Mouse (Mus musculus): ENCODE results near the gene Pde11a. TPM values are rescaled to one million over a fixed set of nuclear protein-coding genes. Genes with fewer than 3 reads are reported as not detected.

The Pde11a gene
- polyA plus RNA-seq, 1 experiment: 1.6 TPM

DNA sequence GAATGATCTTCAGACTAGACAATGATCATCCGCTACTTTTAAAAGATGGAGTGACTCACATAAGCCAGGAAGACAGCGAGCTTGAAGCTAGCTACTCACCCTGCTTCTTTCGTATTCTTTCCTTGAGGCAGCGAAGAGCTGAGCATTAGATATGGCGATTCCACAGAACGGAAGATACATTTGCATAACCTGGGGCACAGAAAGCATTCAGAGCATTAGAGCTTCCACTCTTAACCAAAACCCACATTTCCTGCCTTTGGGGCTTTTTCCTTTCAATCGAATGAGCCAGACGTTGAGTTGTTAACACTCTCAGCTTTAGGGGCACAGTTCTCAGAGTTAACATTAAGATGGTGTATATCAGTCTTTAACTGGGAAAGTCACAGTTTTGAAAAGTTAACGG is 123.4 kb downstream of the Pde11a start:
- DNase-seq (ENCODE audit: extremely low spot score in 1 of 2, low spot score in 1 of 2): no peak

DNA sequence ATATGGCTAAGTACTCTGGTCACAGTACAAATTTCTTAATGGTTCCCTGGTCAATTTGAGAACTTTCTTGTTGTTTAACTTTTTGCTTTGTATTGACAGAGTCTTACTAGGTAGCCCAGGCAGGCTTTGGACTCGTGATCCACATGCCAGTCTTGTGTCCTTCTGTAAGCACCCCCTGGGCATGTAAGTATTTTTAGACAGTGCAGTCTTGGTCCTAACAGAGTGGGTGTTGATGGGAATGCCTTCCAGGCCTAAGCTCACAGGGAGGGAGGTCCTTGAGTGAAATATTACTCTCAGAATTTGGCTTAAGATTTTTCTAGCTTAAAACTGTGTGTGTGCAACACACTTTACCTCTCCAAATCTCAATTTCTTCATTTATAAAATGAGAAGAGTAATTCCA is 153.4 kb downstream of the Pde11a start:
- DNase-seq (ENCODE audit: extremely low spot score in 1 of 2, low spot score in 1 of 2): no peak

DNA sequence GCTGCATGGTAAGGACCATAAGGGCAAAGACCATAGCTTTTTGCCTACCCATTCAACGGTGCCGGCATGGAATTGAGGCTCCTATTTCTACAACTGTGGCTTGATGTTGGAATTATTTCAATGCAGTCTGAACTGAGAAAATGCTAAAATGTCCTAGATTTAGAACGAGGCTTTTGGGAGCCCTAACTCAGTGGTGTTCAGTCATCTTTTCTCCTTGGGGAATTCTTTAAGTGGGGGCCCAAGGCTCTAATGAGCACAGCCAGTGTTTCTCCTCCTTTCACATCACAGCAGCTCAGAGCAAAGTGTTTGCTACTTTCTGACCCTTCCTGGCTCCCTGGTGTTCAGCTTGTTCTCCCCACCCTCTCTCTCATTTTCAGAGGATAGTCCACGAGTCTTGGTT is 175.8 kb downstream of the Pde11a start:
- peak in 1 of 2 experiments; percentile 8 for DNase-seq (ENCODE audit: extremely low spot score in 1 of 2, low spot score in 1 of 2)

DNA sequence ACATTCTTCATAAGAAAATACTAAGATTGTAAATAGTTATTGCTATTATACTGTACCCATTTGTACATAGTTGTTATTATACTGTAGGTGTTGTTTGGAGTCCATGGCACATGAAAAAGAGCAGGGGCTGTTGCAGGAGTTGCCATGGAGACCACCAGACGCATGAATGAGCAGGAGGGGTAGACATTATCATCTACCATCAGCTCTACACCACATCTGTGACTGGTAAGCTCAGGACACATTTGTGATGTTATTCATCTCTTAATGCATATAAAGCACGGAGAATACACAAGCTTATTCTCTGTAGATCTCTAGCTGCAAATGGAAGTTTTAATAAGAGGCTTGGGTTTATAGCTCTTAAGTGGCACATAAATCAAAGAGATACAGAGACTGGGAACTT is 179.6 kb downstream of the Pde11a start:
- no peak for DNase-seq (ENCODE audit: extremely low spot score in 1 of 2, low spot score in 1 of 2)

DNA sequence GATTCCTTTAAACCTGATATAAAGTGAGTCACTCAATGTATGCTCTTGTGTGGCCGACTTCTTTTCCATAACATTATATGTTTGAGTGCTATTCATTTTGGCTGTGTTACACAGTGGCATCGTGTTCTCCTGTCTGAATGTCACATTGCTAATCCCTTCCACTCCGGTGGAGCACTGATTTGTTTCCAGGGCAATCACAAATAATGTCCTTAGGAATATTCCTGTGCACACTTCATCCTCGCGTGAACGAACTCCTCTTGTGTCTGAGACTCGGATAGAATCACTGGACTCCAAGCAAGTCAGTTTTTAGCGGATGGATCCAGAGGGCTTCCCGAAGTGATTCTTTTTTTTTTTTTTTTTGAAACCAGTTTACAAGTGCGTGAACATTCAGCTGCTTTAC is 197.4 kb downstream of the Pde11a start:
- no peak for DNase-seq (ENCODE audit: extremely low spot score in 1 of 2, low spot score in 1 of 2)

DNA sequence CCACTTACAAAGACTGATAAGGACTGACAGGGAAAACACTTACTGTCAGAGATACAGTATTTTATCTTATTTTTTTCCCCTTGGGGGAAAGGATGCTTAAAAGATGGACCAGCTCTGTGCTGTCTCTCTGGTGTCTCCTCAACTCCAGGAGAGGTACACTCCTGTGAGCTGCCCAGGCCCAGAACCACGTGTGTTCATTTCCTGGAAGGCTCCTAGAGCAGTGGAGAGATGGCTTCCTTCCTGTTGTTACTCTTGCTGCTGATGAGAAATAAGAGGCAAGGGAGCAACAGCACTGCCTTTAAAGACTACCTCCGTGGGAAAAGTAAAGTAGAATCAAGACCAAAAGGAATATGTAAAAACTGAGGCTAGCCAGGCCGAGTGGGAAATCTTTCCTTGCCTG is 205.6 kb downstream of the Pde11a start:
- no peak for DNase-seq (ENCODE audit: extremely low spot score in 1 of 2, low spot score in 1 of 2)

DNA sequence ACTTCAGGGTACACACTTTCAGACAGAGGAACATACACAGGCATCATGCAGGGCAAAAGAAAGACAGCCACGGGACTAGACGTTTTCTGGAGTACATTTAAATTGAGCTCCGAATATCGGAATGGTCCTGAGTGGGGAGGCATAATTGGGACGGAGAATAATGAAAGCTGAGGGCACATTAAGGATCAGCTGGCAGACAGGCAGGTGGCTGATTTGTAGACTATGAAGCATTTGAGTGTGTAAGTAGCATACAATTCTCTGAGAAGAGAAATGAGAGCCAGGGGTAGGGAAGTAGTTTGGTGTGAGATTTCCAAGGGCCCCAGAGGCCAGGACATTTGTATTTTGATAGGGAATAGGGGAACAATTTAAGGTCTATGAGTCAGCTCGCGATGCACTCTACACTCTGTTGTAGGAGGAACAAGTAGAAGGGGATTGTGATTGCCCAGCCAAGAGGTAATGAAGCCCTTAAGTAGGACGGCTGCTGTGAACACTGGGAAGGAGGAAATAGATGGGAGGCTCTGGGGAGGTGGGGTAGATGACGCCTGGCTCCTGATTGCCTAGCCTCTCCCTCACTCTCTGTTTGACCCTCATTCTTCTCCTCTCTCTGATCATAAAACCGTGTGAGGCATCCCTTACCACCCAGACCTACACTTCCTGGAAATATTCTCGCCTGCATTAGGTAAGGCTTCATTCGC is 208.5 kb downstream of the Pde11a start:
- DNase-seq (ENCODE audit: extremely low spot score in 1 of 2, low spot score in 1 of 2): no peak

DNA sequence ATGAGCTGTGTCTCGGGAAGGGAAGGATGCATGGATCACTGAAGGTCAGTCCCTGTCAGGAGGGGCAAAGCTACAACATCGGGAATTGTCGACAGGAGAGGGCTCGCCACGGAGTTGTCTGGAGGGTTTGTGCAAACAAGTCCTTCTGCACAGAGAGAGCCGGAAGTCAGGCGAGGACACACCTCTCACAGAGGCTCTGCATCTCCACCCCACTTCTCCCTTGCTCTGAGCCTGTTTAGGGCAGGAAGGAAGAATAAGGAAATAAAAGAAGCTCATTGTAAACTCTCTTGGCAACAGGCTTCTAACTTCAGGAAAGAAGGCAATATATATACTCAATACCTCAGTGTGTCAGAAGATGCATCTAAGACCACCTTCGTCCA is 209.5 kb downstream of the Pde11a start:
- DNase-seq (ENCODE audit: extremely low spot score in 1 of 2, low spot score in 1 of 2): no peak

DNA sequence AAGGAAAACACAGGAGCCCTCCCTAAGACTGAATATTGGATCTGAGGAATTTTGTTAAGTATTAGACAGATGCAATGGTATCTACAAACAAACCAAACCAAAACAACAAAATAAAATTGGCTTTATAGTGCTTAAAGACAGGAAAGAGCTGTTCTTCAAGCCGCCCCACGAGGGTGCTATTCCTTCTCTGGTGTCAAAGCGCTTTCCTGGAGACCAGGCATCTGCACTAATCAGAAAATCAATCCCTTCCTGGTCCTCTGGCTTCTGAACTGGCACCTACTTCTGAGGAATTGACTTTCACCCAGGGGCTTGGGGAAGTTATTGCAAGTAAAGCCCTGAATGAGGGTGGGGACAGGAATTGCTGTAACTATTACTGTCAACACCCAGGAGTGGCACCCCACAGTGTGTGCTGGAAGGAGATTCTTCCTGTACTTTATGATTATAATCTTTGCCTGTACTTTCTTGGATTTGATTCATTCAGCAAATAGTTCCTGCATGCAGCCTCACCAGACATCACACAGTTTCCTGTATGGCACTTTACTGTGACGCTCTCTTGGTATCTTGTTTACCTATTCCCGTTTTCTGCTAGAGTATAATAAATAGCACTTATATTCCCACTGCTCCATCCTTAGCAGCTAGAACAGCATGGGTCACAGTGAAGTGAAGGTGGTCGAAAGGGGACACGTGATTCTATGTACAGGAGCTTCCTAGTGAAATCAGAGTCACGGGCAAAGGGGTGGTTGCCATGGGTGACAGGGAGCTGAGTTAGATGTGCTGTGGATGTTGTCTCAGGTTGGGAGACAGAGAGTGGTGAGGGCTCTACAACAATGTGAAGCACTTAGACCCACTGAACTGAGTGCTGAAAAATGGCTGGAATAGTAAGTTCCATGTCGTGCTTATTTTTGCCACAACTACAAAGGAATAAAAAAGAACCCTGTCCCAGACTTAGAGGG is 210.2 kb downstream of the Pde11a start:
- DNase-seq (ENCODE audit: extremely low spot score in 1 of 2, low spot score in 1 of 2): peak in 1 of 2 experiments; percentile 25

DNA sequence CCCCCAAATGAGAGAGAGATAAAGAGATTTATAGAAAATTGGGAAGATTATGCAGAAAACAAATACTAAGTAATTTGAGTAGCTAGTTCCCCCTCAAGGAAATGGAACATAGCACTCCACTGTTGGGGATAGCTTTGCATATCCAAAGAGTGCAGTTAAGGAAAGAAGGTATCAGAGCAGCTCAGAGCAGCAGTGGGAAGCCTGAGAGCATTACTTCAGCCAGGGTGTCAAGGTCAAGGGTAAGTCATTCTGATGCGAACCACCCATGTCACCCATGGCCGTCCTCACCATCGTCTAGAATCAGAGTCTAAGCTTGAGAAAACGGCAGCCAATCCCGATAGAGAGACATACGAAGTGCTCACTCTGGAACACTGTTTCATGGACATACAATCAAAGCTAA is 211.9 kb downstream of the Pde11a start:
- no peak for DNase-seq (ENCODE audit: extremely low spot score in 1 of 2, low spot score in 1 of 2)

DNA sequence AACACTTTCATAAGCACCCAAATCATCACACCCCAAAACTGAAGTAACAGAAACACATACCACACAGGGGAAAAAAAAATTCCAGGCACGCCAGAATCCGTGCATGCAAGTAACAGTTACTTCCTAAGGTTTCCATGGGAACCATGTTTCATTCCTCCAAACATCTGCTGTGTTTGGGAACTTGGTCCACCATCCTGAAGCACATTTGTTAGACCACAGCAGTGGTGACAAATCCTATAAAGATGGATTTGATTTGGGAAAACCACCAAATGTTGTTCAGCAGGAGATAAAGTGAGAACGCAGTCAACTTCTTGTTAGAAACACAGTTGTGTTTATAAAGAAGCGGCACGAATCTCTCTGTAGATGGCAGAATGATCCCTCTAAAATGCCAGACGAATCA is 213.8 kb downstream of the Pde11a start:
- DNase-seq (ENCODE audit: extremely low spot score in 1 of 2, low spot score in 1 of 2): peak; percentile 29 to 65

DNA sequence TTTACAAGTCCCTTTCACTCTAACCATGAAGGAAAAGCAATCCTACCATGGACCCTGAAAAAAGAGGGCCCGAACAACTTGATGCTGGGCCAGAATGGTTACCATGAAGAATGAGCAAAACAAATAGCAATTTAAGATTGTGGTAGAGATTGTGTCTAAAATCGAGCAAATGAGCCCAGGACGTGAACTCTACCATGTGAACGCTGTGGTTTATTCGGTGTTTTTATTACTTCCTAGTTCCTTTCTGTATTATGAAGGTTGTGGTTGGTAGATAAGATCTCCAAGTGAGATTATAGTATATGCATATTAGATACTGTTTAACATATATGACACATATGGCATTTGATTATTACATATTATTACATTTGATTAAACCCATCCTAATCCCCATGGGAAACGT is 216.4 kb downstream of the Pde11a start:
- no peak for DNase-seq (ENCODE audit: extremely low spot score in 1 of 2, low spot score in 1 of 2)

DNA sequence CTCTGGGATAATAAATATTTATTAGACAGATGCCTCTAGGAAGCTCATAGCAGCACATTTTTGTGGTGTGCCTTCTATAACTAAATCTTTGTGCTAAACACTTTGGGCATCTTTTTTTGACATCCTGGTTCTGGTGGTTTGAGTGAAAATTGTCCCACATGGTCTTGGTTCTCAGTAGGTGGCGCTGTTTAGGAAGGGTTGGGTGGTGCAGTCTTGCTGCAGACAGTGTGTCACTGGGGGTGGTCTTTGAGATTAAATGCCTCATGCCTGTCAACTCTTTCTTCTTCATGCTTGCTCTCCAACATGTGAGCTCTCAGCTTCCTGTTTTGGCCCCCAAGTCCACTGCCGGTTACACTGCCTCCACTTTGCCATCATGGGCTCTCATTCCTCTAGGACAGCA is 218.7 kb downstream of the Pde11a start:
- no peak for DNase-seq (ENCODE audit: extremely low spot score in 1 of 2, low spot score in 1 of 2)

DNA sequence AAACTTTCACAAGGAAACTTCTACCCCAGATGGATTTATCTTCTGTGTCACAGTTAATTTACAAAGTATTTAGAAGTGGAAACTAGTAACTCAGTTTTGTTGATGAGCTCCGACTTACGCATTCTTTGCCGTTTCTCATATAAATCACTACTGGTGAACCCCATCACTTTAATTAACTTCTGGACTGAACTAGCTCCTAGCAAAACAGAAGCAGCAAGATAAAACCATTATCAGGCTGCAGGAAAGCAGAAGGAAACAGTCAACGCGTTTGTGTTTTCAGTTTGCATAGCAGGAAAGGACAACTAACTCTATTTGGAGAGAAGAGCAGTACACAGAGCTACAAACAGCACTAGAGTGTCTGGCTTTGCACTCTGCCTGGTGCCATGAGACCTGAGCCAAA is 220.1 kb downstream of the Pde11a start:
- DNase-seq (ENCODE audit: extremely low spot score in 1 of 2, low spot score in 1 of 2): no peak

DNA sequence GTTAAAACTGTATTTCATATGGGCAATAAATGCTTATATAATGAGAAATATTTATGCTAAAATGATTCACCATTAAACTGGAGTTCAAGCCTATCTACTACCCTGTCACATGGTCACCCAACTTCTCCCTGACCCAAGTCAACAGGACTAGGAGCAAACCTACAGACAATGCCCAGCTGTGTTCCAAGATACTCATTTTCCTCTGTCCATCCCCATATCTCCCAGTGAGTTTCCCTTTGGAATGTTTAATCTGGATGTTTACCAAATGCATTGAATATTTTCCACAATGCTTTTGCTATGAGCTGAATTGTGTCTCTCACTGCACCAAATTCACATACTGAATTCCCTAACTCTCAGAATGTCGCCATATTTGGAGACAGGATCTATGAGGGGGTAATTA is 221.4 kb downstream of the Pde11a start:
- no peak for DNase-seq (ENCODE audit: extremely low spot score in 1 of 2, low spot score in 1 of 2)

DNA sequence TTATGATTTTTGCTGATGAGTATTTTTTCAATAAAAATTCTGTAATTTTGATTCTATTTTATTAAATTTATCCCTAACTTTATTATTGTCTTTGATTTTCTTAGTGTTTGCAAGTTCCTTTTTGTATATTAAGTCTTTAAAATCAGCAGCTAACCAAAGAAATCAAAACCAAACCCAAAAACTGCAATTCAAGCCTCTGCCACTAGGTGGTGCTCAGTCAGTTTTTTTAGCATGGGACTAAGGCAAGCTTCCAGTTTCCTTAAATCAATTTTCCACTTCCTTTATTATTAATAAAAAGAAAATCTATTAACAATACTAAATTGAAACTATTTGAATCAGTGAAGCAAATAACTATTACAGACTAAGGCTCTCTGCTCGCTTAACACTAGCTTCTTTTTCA is 222.9 kb downstream of the Pde11a start:
- DNase-seq (ENCODE audit: extremely low spot score in 1 of 2, low spot score in 1 of 2): peak in 1 of 2 experiments; percentile 85

DNA sequence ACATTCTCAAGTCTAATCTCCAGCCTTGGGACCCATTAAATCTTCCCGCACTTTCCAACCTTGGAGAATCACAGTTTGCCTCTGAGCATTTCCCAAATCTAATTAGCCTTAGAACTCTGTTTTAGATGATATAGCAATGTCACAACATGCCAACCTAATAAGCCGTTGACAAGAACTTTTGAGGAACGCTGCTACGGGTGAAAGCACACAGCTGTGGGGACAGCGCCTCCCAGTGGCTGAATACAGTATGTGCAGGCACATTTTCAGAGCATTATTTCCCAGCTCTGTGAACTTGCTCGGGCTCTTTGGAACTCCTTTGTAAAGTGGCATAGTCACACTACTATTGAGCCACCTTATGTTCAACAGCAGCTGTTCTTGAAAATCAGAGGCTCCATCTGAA is 223.8 kb downstream of the Pde11a start:
- peak in 1 of 2 experiments; percentile 46 for DNase-seq (ENCODE audit: extremely low spot score in 1 of 2, low spot score in 1 of 2)

DNA sequence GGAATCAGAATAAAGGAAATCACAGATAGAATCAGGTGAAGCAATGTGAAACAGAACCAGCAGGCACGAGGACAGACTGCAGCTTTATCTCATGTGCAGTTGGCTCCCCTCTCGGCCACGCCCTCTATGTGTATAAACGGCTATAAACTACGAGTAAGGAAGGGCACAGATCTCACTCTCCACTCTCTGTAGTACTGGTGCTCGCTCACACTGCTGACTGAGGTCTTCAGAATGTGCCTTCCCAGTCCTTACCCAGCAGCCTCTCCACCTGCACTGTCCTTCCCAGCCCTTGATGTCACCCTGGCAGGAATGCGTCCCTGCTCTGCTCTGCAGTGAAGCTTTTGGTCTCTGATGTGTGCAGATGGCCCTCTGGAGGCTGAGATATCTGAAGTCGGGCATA is 228.9 kb downstream of the Pde11a start:
- DNase-seq (ENCODE audit: extremely low spot score in 1 of 2, low spot score in 1 of 2): no peak

DNA sequence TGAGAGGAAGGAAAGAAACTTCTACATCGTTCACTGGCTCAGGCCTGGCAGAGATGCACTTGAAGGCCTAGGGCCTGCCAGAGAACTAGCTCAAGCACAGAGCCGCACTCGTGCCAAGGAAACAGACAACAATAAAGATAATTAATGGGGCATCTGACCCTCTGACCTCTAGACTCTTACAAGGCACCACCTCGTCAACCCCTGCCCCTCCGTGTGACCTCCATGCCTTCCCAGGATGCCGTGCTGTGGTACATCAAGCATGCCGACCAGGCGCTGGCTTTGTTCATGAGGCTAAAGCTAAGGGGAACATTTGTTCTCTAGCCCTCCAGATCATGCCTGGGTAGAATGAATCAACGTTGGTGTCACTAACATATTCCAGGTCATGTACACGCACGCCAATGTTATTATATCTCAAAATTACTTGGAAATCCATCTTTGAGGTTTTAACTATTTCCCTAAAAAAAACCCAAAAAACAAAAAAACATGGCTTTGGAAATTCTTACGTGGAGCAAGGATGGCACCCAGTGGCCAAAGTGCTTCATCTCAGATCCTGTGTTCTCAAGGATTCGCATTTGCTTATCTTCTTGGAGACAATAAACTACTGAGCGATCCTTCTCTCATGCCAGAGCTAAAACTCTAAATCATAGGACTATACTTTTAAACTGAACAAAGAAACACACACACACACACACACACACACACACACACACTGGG is 236.5 kb downstream of the Pde11a start:
- DNase-seq (ENCODE audit: extremely low spot score in 1 of 2, low spot score in 1 of 2): peak in 1 of 2 experiments; percentile 41

DNA sequence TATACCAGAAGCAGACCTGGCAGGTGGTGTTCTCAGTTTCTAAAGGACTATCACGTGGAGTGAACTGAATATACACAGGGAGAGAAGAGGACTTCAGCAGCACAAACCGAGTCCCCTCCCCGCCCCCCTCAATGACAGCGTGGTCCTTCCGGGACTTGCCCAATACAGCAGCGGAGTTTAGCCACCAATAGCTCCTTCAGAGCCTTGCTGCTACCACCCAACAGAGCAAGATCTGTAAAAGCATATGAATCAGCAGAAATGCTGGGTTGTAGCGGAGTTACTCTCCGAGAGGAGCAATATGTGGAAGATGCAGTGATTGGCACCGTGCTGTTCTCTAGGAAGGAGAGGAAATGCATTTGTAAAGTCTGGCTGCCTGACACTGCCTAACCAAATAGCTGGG is 238.0 kb downstream of the Pde11a start:
- DNase-seq (ENCODE audit: extremely low spot score in 1 of 2, low spot score in 1 of 2): no peak

DNA sequence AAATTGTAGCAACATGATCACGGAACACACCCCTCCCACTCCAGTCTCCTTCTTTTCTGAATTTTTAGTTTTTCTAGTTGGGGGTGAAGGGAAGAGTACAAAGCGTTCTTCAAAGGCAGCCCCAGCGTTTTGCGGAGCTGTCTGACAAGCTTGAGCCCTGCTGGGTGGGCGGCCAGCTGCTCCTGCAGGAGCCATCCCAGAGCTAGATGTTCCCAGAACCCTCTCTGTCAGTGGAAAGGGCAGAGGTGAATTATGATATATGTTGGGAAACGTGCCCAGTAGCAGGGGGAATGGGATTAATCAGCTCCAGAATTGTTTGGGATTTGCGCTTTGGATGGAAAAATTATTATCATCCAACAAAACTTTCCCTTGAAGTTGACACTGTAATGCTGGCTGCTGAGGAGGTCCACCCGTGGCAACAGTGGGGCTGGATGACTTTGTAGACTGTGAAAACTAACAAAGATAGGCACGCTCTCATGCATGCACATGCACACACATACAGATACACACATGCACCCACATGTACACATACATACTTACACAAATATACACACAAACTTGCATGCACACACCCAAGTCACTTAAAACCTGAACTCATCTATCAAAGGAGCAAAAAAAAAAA is 238.7 kb downstream of the Pde11a start:
- DNase-seq (ENCODE audit: extremely low spot score in 1 of 2, low spot score in 1 of 2): no peak

Measured in frontal cortex, adult 2 months (tissue).